Mouse (Mus musculus): ENCODE measurements around the gene Ckap2. TPM values are rescaled to one million over a fixed set of nuclear protein-coding genes. Genes with fewer than 3 reads are reported as not detected.

Gene Ckap2
- total and polyA plus RNA-seq, 3 experiments: 25.5 to 33.6 TPM; not detected in 1

GRCm38 (mm10) chr8:22132062-22132461, 53.6 kb downstream of the Ckap2 start:
- no peaks in the 10 kb centered on the region for H3K9me3 ChIP-seq (replicated peaks; ENCODE audit: insufficient read depth, low read length)
- H3K9ac ChIP-seq (ENCODE audit: control insufficient read depth, low read depth, low read length, poor library complexity, severe bottlenecking): no peak overlapping the region
- H3K27ac ChIP-seq (ENCODE audit: control insufficient read depth, low read depth, low read length): no peak overlapping the region
- H3K4me3 ChIP-seq (ENCODE audit: control insufficient read depth in 1 of 2, insufficient read depth in 1 of 2, low read depth in 2 of 2, low read length in 2 of 2): no peak overlapping the region
- H3K79me2 ChIP-seq (ENCODE audit: control insufficient read depth, insufficient read depth, low read length, poor library complexity): no peaks in the 10 kb centered on the region
- H3K4me1 ChIP-seq (ENCODE audit: control insufficient read depth in 1 of 2, insufficient read depth in 2 of 2, low read length in 2 of 2): no peaks in the 10 kb centered on the region
- no peaks in the 10 kb centered on the region for H3K27me3 ChIP-seq (ENCODE audit: control insufficient read depth in 1 of 2, insufficient read depth in 2 of 2, low read length in 2 of 2)
- no peaks in the 10 kb centered on the region for H3K36me3 ChIP-seq (ENCODE audit: control insufficient read depth in 1 of 2, insufficient read depth in 2 of 2, low read length in 2 of 2)
- TF ChIP-seq E2F4 (IDR thresholded peaks at IDR 0.05; ENCODE audit: borderline replicate concordance, low read depth, low read length) (no peak), ELF1 (IDR thresholded peaks at IDR 0.05; ENCODE audit: low read depth, low read length) (no peak), BHLHE40 (IDR thresholded peaks at IDR 0.05; ENCODE audit: borderline replicate concordance, low read depth, low read length) (no peak), MXI1 (IDR thresholded peaks at IDR 0.05; ENCODE audit: low read depth, low read length) (no peak), ZMIZ1 (IDR thresholded peaks at IDR 0.05; ENCODE audit: low read depth, low read length) (no peak), RAD21 (IDR thresholded peaks at IDR 0.05; ENCODE audit: low read depth, low read length) (no peak), MAFK (IDR thresholded peaks at IDR 0.05; ENCODE audit: borderline replicate concordance, low read depth, low read length) (no peak), KAT2A (conservative IDR thresholded peaks at IDR 0.05; ENCODE audit: low read depth, low read length) (no peak), ZKSCAN1 (IDR thresholded peaks at IDR 0.05; ENCODE audit: low read depth, low read length) (no peak), CHD2 (IDR thresholded peaks at IDR 0.05; ENCODE audit: low read length) (no peak), MAX (IDR thresholded peaks at IDR 0.05; ENCODE audit: low read length) (no peak), RCOR1 (IDR thresholded peaks at IDR 0.05; ENCODE audit: low read depth, low read length) (no peak), ETS1 (IDR thresholded peaks at IDR 0.05; ENCODE audit: low read depth, low read length) (no peak), ZC3H11A (IDR thresholded peaks at IDR 0.05; ENCODE audit: low read depth, low read length) (no peak), MYB (IDR thresholded peaks at IDR 0.05; ENCODE audit: low read depth, low read length) (no peak), NRF1 (IDR thresholded peaks at IDR 0.05; ENCODE audit: insufficient read depth, low read depth, low read length, poor library complexity, severe bottlenecking) (no peak), ZNF384 (IDR thresholded peaks at IDR 0.05; ENCODE audit: low read depth, low read length) (no peak), UBTF (IDR thresholded peaks at IDR 0.05; ENCODE audit: borderline replicate concordance, insufficient read depth, low read depth, low read length) (no peak), SMC3 (IDR thresholded peaks at IDR 0.05; ENCODE audit: low read depth, low read length) (no peak), MYC (IDR thresholded peaks at IDR 0.05; ENCODE audit: low read depth, low read length) (no peak)
- DNase-seq (ENCODE audit: low read depth, low spot score): no peak

Measured in MEL (cell line).